Mouse (Mus musculus) E14TG2a.4 (cell line): ENCODE measurements at regions not wholly inside any gene's neighbourhood (a gene's known extent, or its start where the extent isn't known, plus 50 kb on each side); places are given as distances from the start of the nearest gene placed in this dataset.
A peak's percentile ranks its signal among the peaks of the same experiment; 100 is the strongest.
"Not testable (repeated sequence)": the region's sequence is repeated elsewhere in the genome, so short reads cannot be mapped to it uniquely, and the experiment has no call there.

Experiments
- CTCF ChIP-seq: conservative IDR thresholded peaks from 2 replicates; pipeline ENCODE4 v1.5.1; 2014; ENCODE audit warnings: low read length
- NANOG ChIP-seq: IDR thresholded peaks from 2 replicates; pipeline ENCODE4 v1.6.1; 2014; ENCODE audit warnings: borderline replicate concordance, low read length, mixed read lengths

DNA sequence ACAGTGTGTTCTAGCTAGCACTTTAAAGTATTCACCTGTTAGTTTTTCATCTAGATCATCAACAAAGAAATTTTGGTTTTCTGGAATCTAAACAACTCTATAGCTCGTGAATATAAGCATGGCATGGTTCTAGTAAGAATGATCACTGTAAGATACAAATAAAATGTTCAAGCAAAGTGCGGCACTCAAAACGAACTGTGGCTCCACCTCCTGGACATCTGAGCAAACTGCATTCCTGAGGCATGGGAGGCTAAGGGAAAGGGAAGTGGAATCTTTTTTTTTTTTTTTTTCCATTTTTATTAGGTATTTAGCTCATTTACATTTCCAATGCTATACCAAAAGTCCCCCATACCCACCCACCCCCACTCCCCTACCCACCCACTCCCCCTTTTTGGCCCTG, 276.9 kb upstream of the Tacstd2 start:
- TF ChIP-seq NANOG: not testable (repeated sequence)
- peak; percentile 70 for TF ChIP-seq CTCF
